Mouse (Mus musculus) heart, embryonic 13.5 days (tissue): ENCODE results near the gene Ofd1. TPM values are rescaled to one million over a fixed set of nuclear protein-coding genes. Genes with fewer than 3 reads are reported as not detected.

Source experiments
- polyA plus RNA-seq: library from polyadenylated mRNA; unstranded; fragments of >200 nt; fragmentation: Nextera tagmentation; extraction: Ambion mirVana; gene quantifications from 2 replicates; pipeline ENCODE4 v1.2.1, GENCODE M21; 2015

Gene Ofd1
- polyA plus RNA-seq, 1 experiment from 2014 or later, result 3.7 TPM

Other genes starting within 250 kb of the Ofd1 start
- 7.2 and 7.5 TPM in 2 replicates for gene Gpm6b, start 201.8 kb downstream of the Ofd1 start, polyA plus RNA-seq
- gene Trappc2, start 130 bp downstream of the Ofd1 start, polyA plus RNA-seq, result 36.6 and 40.6 TPM in 2 replicates
- 31.2 and 33.7 TPM in 2 replicates for gene Rab9, start 39.2 kb upstream of the Ofd1 start, polyA plus RNA-seq
- 4.7 and 5.4 TPM in 2 replicates for gene Tceanc, start 77.9 kb upstream of the Ofd1 start, polyA plus RNA-seq
- 6.0 and 7.0 TPM in 2 replicates for gene Egfl6, start 145.0 kb upstream of the Ofd1 start, polyA plus RNA-seq